Mouse (Mus musculus): Measurements from ENCODE around the gene Fam81b.

The Fam81b gene

DNA sequence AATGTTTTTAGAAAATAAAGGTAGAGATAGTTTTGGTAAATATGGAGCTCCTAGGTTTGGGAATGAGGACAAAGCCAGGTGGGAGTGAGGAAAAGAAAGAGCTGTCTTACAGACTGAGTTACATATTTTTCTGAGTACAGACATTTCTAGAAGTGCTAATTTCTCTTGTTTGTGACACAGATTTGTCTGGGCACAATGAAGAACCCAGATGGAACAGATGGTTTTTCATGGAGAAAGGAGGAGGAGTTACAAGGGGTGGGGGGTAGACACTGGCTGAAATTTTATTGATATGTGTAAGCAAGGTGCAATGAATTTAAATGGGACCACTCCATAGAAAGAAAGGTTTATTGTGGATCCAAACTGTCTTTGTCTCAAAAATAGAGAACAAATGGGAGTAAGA is 109.9 kb downstream of the Fam81b start:
- no peak for DNase-seq (ENCODE audit: low read depth)

DNA sequence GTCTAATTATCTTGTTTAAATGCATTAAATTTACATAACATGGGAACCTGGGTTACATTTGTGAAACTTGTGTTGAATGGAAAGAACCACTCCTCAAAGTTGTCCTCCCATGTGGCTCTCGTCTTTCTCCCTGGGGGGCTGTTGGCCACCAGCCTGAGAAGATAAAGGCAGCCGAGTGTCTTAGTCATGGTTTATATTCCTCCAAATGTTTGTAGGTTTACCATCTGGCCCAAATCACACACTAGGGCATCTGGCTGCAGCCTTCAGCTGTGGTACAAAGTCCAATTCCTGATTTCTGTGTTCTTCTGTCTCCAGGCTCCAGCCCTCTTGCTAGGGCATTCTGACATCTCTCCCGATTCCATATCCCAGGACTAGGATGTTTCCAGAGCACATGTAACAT is 114.6 kb downstream of the Fam81b start:
- no peak for DNase-seq (ENCODE audit: low read depth)

- no peak for DNase-seq (ENCODE audit: low read depth)
Measured at GRCm38 (mm10) chr13:76189190-76189589, 115.7 kb downstream of the Fam81b start.

DNA sequence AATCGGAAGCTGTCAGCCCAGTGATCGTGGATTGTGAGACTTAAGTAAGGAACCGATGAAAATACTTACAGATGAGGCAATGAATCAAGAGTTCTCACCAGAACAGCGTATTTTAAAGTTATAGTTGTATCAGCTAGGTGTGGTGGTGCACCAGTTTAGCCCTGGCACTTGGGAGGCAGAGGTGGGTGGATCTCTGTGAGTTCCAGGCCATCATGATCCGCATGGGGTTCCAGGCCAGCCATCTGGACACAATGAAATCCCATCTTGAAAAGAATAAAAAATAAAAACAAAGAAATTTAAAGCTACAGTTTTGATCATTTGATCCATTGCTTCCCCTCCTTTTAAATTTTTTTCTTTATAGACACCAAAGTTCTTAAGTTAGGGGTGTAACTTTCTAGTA is 117.2 kb downstream of the Fam81b start:
- no peak for DNase-seq (ENCODE audit: low read depth)

- DNase-seq (ENCODE audit: low read depth) = no peak
Measured at GRCm38 (mm10) chr13:76178700-76179099, 126.2 kb downstream of the Fam81b start.

DNA sequence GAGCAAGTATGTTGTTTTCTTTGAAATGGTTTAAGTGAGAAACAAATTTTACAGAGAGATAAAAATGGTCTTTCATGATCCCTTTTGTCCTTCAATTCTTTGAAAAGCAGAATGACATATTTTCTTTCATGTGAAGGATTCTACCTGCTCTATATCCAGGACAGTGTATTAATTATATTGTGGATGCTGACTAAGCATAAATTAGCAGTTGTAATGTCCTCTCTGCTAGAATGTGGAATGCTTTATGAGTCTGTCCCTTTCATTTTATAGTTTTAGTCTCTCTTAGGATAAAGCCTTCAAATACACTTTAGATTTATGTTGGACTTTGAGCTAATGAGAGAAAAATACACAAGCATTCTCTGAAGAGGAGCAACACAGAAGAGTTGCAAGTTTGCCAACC is 130.6 kb downstream of the Fam81b start:
- no peak for DNase-seq (ENCODE audit: low read depth)

GRCm38 (mm10) chr13:76160587-76160986 is 144.3 kb downstream of the Fam81b start:
- DNase-seq (ENCODE audit: low read depth) = no peak

DNA sequence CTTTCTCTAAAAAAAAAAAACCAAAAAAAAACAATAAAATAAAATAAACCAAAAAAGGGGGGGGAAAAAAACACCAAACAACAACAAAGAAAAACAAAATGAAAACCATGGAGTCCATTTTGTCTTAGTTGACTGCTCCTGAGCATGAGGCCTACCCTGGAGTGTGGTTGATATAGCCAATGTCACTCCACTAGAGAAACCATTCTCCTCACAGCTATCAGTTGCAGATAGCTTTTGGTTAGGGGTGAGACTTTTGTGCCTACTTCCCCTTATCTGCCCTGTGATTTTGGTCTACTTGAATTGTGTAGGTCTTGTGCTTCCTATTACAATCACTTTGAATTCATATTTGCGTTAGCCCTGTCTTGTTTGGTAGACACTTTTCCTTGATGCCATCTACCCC is 147.4 kb downstream of the Fam81b start:
- DNase-seq (ENCODE audit: low read depth) = no peak

DNA sequence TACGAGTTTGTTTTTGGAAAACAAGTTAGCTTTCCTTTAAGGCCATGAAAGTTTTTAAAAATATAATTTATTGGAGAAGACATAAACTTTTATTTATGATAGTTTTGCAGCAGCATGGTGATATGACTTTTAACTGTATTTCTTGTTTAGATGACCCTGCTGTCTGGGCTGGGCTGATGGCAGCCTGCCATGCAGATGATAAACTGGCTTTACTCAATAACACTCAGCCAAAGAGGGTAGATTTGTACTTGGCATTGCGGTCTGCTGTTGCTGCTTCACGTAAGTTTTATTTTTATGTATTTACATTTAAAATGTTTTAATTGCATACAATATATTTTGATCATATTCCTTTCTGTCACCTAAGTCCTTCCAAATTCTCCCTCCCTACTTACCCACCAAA is 147.8 kb downstream of the Fam81b start:
- DNase-seq (ENCODE audit: low read depth) = no peak
